Mouse (Mus musculus) intestine, postnatal 0 days (tissue): ENCODE data around the gene Wasf1. TPM values are rescaled to one million over a fixed set of nuclear protein-coding genes. Genes with fewer than 3 reads are reported as not detected.

ENCODE experiments used
- ATAC-seq: fragments of 200-750 bp; cut with Nextera tagmentation; 2 replicates; pipeline ENCODE4 v1.8.0; 2017; ENCODE audit warnings: mild to moderate bottlenecking, moderate TSS enrichment, moderate library complexity
- H3K27ac ChIP-seq: fragments of 300-500 bp; sonication (generic); 2 replicates; pipeline ENCODE4 v1.5.1; 2014; ENCODE audit warnings: mild to moderate bottlenecking, low read depth, low read length, moderate library complexity
- H3K27me3 ChIP-seq: fragments of 300-500 bp; sonication (generic); replicated peaks from 2 replicates; pipeline ENCODE4 v1.6.1; 2014; ENCODE audit warnings: low read length, mixed read lengths; ENCODE audit not compliant: control insufficient read depth, insufficient read depth
- H3K36me3 ChIP-seq: fragments of 300-500 bp; sonication (generic); 2 replicates; pipeline ENCODE4 v1.6.1; 2014; ENCODE audit warnings: mild to moderate bottlenecking, moderate library complexity; ENCODE audit not compliant: control insufficient read depth, insufficient read depth
- H3K4me1 ChIP-seq: fragments of 300-500 bp; sonication (generic); replicated peaks from 2 replicates; pipeline ENCODE4 v1.6.1; 2014; ENCODE audit warnings: antibody characterized with exemption, low read length, mixed read lengths; ENCODE audit not compliant: control insufficient read depth, insufficient read depth
- H3K4me2 ChIP-seq: fragments of 300-500 bp; sonication (generic); replicated peaks from 2 replicates; pipeline ENCODE4 v1.6.1; 2014; ENCODE audit warnings: low read depth, mild to moderate bottlenecking, moderate library complexity
- H3K4me3 ChIP-seq: fragments of 300-500 bp; sonication (generic); 2 replicates; pipeline ENCODE4 v1.5.1; 2014; ENCODE audit warnings: low read depth, low read length
- H3K9ac ChIP-seq: fragments of 300-500 bp; sonication (generic); 2 replicates; pipeline ENCODE4 v1.6.1; 2014; ENCODE audit warnings: mild to moderate bottlenecking, low read depth, low read length
- H3K9me3 ChIP-seq: fragments of 300-500 bp; sonication (generic); 2 replicates; pipeline ENCODE4 v1.6.1; 2016; ENCODE audit warnings: mixed run types; ENCODE audit not compliant: control insufficient read depth
- CTCF ChIP-seq: sonication (generic); IDR thresholded peaks from 2 replicates; pipeline ENCODE4 v1.5.1; 2016; ENCODE audit warnings: low read depth, mild to moderate bottlenecking, control low read depth, antibody characterized with exemption, moderate library complexity
- WGBS: fragments of 180-500 bp; shearing (Covaris S2); extraction: QIAGEN DNeasy Blood & Tissue Kit; methylation state at CpG from one replicate; pipeline ENCODE4 v1.1.7; 2014; 5-methylcytosine and 5-hydroxymethylcytosine counted together
- polyA plus RNA-seq: library from polyadenylated mRNA; unstranded; fragments of >200 nt; fragmentation: Nextera tagmentation; extraction: Ambion mirVana; gene quantifications from 2 replicates; pipeline ENCODE4 v1.2.1, GENCODE M21; 2015

Gene Wasf1
- polyA plus RNA-seq, 1 experiment from 2014 or later, result 4.6 TPM

- H3K4me1 ChIP-seq, result no peaks in the 10 kb centered on the region
- no peak for TF ChIP-seq CTCF
- ATAC-seq, result no peak
- WGBS, result 85% methylated on average over 6 of the region's 6 CpGs
- no peaks in the 10 kb centered on the region for H3K9me3 ChIP-seq
- H3K27me3 ChIP-seq, result no peaks in the 10 kb centered on the region
- no peak overlapping the region for H3K27ac ChIP-seq
- H3K4me2 ChIP-seq, result no peak overlapping the region
- no peak overlapping the region for H3K4me3 ChIP-seq
- H3K9ac ChIP-seq, result no peak overlapping the region
- H3K36me3 ChIP-seq, result no peaks in the 10 kb centered on the region
These were observed 36.2 kb downstream of the Wasf1 start for GRCm38 (mm10) chr10:40919464-40919863.

- no peak for ATAC-seq
- H3K4me2 ChIP-seq, result no peak overlapping the region
- no peak overlapping the region for H3K4me3 ChIP-seq
- no peak overlapping the region for H3K9ac ChIP-seq
- 96% methylated on average over 8 of the region's 8 CpGs for WGBS
- H3K4me1 ChIP-seq, result no peaks in the 10 kb centered on the region
- H3K27ac ChIP-seq, result no peak overlapping the region
- no peaks in the 10 kb centered on the region for H3K27me3 ChIP-seq
- H3K36me3 ChIP-seq, result no peaks in the 10 kb centered on the region; the same call in 1 of the 2 replicates
- H3K9me3 ChIP-seq, result no peaks in the 10 kb centered on the region
- TF ChIP-seq CTCF, result no peak
These were observed 49.7 kb downstream of the Wasf1 start for GRCm38 (mm10) chr10:40932995-40933394.

GRCm38 (mm10) chr10:40936160-40936726 is 53.0 kb downstream of the Wasf1 start:
- WGBS, result 84% methylated on average over 13 of the region's 13 CpGs
- Histone ChIP-seq H3K9ac (no peak overlapping the region), H3K27me3 (no peaks in the 10 kb centered on the region), H3K27ac (no peak overlapping the region), H3K4me1 (no peaks in the 10 kb centered on the region), H3K4me2 (no peak overlapping the region), H3K9me3 (no peaks in the 10 kb centered on the region), H3K4me3 (no peak overlapping the region), H3K36me3 (no peaks in the 10 kb centered on the region; the same call in 1 of the 2 replicates)
- no peak for TF ChIP-seq CTCF
- ATAC-seq, result no peak

- Histone ChIP-seq H3K9ac (no peak overlapping the region), H3K27me3 (no peaks in the 10 kb centered on the region), H3K9me3 (no peaks in the 10 kb centered on the region), H3K4me3 (no peak overlapping the region), H3K27ac (no peak overlapping the region), H3K4me2 (no peak overlapping the region), H3K4me1 (no peaks in the 10 kb centered on the region), H3K36me3 (no peaks in the 10 kb centered on the region; the same call in 1 of the 2 replicates)
- 94% methylated on average over 20 of the region's 20 CpGs for WGBS
- no peak for ATAC-seq
- TF ChIP-seq CTCF, result no peak
These were observed 54.3 kb downstream of the Wasf1 start for GRCm38 (mm10) chr10:40937569-40937968.

- H3K36me3 ChIP-seq, result no peaks in the 10 kb centered on the region
- no peak overlapping the region for H3K4me2 ChIP-seq
- TF ChIP-seq CTCF, result no peak
- H3K4me3 ChIP-seq, result no peak overlapping the region
- WGBS, result 84% methylated on average over 4 of the region's 4 CpGs
- H3K9me3 ChIP-seq, result no peaks in the 10 kb centered on the region
- H3K4me1 ChIP-seq, result no peaks in the 10 kb centered on the region
- no peak for ATAC-seq
- H3K27me3 ChIP-seq, result no peaks in the 10 kb centered on the region
- H3K9ac ChIP-seq, result no peak overlapping the region
- no peak overlapping the region for H3K27ac ChIP-seq
These were observed 59.4 kb downstream of the Wasf1 start for GRCm38 (mm10) chr10:40942688-40943087.

- WGBS, result 58% methylated on average over 3 of the region's 3 CpGs
- Histone ChIP-seq H3K36me3 (no peaks in the 10 kb centered on the region), H3K4me1 (no peaks in the 10 kb centered on the region), H3K9ac (no peak overlapping the region), H3K4me3 (no peak overlapping the region), H3K27ac (no peak overlapping the region), H3K4me2 (no peak overlapping the region), H3K9me3 (no peaks in the 10 kb centered on the region), H3K27me3 (no peaks in the 10 kb centered on the region)
- ATAC-seq, result no peak
- TF ChIP-seq CTCF, result no peak
These were observed 66.9 kb downstream of the Wasf1 start for GRCm38 (mm10) chr10:40950176-40950575.

- TF ChIP-seq CTCF, result no peak
- no peak overlapping the region for H3K4me3 ChIP-seq
- no peaks in the 10 kb centered on the region for H3K9me3 ChIP-seq
- no peak overlapping the region for H3K4me2 ChIP-seq
- H3K27me3 ChIP-seq, result no peaks in the 10 kb centered on the region
- H3K9ac ChIP-seq, result no peak overlapping the region
- H3K4me1 ChIP-seq, result no peaks in the 10 kb centered on the region
- H3K36me3 ChIP-seq, result no peaks in the 10 kb centered on the region
- no peak overlapping the region for H3K27ac ChIP-seq
- ATAC-seq, result no peak
- 92% methylated on average over 5 of the region's 5 CpGs for WGBS
These were observed 72.9 kb downstream of the Wasf1 start for GRCm38 (mm10) chr10:40956206-40956605.
